Mouse (Mus musculus) kidney, postnatal 4 days (tissue): ENCODE data around the gene Acp1.

Experiments used
- DNase-seq, 2 experiments: peaks; one replicate each; pipeline ENCODE4 v3.0.0; 2021; ENCODE audit warnings: mixed read lengths in 2 of 2

The Acp1 gene

DNA sequence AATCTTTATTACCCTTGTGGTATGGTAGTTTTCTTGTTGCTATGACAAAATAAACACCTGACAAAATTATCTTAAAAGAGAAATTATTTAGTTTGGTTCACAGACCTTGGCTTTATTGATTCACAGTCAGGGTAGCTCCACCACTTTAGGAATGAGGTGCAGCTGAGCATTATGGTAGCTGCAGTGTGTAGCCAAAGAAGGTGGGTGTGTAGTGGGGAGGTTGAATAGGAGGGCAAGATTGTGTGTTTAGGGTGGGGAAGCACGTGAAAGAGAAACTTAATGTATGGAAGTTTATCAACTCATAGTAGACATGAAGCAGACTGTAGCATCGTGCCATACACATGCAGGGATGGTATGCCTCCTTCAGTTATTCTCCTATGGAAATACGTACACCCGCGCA lies 55.2 kb downstream of the Acp1 start:
- no peak for DNase-seq

DNA sequence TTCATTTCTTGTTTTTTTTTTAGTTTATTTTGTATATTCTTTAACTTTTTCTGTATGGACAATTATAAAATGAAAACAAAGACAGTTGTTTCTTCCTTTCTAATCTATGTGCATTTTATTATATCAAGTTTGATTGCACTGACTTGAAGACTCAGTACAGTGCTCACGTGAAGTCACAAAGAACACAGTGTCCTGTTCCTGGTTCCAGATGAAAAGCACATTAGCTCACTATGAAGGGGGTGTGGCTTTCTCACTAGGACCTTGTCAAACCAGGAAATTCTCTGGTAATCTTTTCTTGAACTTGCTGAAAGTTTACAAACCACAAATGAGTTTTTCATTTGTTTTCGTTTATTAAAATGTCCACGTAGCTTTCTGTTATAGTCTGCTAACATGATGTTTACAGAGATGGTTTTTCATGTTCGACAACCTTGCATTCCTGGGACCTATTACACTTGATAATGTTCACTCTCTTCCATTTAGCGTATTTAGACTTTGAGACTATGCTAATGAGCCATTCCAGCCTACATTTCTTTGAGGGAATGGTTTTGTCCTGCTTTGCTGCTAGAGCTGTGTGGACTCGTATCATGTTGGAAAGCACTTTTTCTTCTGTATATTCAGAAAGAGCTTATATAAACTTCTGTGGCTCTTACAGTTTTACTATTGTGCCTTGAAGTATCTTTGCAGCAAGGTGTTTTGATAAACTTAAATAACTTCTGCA lies 55.8 kb downstream of the Acp1 start:
- DNase-seq: no peak

DNA sequence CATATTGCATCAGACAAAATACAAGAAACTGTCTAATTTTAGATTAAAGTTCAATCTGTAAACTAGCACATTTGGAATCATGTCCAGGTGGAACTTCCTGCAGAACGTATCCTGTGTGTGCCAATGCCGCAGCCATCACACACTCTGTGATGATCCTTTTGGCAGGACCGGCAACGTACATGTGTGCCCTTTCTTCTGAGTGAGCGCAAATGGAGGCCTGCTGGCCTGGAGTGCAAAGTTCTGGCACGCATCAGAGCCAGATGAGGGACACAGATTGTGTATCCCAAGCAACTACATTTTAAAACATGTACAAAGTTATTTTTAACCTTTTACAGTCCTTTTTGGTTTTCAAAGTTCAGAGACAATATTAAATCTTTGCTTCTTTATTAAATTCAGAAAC lies 59.5 kb downstream of the Acp1 start:
- DNase-seq: no peak

DNA sequence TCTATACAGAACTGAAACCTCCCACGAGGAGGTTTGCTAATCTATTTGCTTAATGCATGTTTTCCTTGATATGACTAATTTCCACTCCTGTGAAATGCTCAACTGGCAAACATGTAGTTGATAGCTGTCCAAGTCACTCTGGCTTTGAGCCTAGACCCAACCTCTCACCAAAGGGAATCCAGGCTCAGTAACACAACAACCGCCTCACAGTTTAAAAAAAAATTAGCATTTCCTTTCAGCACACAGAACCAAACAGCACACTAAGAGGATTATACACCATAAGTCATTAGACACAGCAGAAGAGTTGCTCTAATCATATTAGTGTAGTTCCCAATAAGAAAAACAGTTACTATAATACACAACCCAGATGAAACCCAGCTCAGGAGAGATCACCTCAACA lies 60.5 kb downstream of the Acp1 start:
- DNase-seq: no peak

DNA sequence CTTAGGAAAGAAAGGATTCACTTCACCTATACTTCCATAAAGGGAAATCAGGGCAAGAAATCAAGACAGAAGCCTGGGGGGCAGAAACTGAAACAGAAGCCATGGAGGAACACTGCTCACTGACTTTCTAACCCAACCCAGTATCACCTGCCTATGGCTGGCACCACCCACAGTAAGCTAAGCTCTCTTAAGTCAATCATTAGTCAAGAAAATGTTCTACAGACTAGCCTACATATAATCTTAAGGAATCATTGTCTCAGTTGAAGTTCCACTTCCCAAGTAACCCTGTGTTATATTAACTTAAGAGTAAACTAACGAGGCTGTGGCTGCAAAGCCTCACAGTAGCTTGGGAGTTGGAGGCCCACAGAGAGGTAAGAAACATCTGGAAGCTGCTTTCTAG lies 62.9 kb downstream of the Acp1 start:
- peak; percentile 21 to 46 for DNase-seq
